Mouse (Mus musculus) testis, postnatal 10 days (tissue): ENCODE results near the gene 2610318N02Rik.
A peak's percentile ranks its signal among the peaks of the same experiment; 100 is the strongest.

Experiments
- DNase-seq: peaks from one replicate; pipeline ENCODE4 v3.0.0; 2021; ENCODE audit warnings: low spot score

2610318N02Rik gene

DNA sequence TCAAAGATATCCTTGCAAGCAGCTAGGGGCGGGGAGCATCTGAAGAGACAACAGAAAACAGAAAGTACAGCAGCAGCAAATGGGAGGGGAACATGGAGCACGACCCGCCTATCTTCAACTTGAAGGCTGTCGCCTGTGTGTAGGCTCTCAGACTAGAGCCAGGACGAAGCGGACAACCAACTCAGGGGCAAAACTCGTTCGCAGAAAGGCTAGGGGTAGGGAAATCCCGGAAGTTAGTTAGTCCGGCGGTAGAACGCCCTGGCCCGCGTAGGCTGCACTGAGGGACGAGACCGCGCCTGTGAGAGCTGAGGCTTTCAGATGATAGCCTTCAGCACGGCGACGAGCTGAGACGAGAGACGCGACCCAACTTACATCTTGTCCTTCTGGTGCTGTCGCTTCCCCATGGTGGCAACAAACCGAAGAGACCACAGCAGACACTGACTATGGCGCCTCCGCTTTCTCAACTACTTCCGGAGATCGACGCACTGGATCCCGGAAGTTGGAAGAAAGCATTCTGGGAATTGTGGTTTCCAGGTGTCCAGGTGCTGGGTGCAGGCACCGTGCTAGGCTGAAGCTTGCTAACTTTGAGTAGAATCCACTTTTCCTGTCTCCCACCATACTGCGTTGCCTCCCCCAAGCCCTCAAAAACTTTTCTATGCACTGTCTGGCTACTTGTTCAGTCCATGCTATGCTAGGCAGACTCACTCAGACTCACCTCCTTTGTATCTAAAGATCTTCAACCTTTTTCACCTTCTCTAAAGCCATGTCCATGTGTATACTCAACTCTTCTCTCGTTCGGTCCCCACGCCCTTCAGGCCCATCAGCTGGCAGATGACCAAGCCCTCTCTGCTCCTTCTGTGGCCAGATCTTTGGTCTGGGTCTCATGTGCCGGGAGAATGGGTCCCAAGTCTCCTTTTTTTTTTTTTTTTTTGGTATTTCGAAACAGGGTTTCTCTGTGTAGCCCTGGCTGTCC, 13.9 kb downstream of the 2610318N02Rik start, which contains the start of gene Ppil2:
Ppil2 (minus strand) TSS at position 487 of the 973 bp plus-strand sequence.
- peak; percentile 69 for DNase-seq

DNA sequence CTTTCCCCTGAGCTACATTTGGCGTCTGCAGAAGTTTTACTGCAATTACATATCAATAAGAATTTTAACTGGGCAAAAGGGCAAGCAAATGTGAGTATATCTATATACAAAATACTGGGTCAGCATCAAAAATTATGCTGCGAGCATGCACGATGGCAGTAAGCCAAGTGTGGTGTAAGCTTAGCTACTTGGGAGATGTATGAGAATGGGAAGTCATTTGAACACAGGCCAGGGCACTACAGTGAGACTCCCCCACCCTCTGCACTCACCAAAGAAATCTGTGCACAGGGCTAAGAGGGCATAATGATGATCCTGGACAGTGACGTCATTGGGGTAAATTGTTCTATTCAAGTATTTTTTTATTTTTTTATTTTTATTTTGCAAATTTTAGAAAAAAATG, 20.4 kb downstream of the 2610318N02Rik start:
- DNase-seq, result no peak

DNA sequence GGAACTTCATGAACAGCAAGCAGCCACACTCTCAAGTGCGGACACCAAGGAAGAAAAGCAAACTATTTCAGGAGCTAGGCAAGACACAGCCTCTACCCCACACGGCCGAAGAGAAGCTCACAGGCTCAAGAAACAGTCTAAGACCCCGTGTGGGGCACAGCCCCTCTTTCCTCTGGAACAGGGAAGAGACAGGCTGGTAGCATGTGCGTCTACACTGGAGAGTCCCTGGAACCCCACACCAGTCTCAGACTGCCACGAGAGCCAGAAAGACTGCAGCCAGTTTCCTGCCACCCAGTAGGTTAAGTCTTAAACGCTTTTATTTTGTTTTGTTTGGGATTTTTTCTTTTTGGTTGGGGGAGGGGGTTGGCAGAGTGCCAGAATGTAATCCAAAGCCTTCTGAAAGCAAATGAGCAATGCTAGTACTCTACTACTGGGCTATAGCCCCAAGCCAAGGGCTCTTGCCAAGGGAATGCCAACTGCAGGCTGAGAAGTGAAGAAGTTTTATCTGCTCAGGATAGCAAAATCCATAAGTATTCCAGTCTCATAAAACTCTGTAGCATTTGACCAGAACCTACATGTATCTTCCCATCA, 22.2 kb downstream of the 2610318N02Rik start:
- no peak for DNase-seq

- DNase-seq, result no peak
Measured at GRCm38 (mm10) chr16:17096938-17097337, 28.0 kb downstream of the 2610318N02Rik start.

GRCm38 (mm10) chr16:17088346-17088745, 36.6 kb downstream of the 2610318N02Rik start:
- no peak for DNase-seq

DNA sequence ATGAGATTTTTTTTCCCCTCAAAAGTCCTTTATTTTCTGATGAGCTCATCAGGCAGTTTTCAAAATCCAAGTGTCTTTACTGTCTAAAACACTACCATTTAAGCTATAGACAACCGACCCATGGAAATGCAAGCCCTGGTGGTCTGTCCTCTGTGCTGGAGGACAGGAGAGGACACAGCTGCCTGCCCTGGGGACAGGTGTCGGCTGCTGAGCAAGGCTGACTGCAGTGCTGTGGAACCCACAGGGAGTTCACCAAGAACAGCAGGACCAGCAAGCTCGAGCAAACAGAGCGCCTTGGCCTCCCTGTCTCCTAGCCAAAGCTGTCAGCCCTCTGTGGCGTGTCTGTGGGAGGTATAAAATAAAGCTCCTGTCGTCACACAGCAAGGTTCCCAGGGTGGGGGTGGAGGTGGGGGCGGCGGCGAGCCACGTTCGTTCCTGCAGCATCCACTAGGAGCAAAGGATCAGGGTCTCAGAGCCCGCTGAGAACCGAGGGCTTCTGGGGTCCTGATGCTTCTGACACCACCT, 38.2 kb downstream of the 2610318N02Rik start:
- no peak for DNase-seq

DNA sequence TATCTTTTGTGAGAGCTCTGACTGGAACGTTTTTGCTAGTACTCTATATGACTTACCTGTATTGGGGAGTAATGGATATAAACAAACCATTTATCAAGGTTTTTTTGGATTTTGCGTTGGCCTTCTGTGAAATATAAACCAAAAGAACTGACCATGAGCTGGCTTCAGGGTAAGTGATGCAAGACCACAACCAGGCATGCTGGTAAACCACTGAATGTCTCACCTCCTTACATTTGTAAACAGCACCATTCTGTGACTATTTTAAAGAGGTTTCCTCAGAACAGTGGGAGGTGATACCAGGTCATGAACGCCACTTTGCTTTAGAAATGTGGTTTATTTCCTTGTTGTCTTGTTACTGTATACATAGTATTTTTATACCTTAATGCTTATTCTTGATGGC, 38.7 kb downstream of the 2610318N02Rik start:
- no peak for DNase-seq

GRCm38 (mm10) chr16:17085636-17086035, 39.3 kb downstream of the 2610318N02Rik start:
- DNase-seq, result peak; percentile 50

- DNase-seq, result no peak
Measured at GRCm38 (mm10) chr16:17082121-17082792, 42.7 kb downstream of the 2610318N02Rik start.

DNA sequence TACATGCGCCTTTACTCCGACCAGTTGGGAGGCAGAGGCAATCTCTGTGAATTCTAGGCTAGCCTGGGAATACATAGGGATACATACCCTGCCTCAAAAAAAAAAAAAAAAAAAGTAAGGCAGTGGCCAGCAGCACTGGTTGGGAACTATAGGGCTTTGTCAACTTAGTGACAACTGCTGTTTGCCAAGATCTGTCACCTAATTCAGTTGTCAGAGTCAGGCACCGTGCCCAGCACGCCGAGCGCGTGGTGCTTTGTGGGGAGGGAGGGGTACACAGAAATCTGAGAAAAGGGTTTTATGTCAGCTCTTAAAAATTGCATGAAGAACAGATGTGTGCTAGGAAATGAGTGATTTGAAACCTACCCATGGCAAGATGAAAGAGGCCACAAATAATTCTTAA, 46.9 kb downstream of the 2610318N02Rik start:
- DNase-seq, result no peak

DNA sequence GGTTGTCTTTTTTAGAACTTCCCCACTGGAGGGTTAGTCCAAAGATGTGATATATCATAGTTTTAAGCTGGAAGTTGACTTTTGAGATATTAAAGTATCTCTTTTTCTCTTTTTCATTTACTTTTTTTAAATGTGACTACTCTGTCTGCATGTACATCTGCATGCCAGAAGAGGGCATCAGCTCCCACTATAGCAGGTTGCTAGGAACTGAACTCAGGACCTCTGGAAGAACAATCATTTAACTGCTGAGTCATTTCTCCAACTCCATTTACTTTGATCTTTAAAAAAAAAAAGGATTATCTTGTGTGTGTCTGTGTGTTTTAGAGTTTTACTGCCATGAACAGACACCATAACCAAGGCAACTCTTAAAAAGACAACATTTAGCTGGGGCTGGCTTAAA, 48.1 kb downstream of the 2610318N02Rik start:
- no peak for DNase-seq

GRCm38 (mm10) chr16:17076301-17076700, 48.7 kb downstream of the 2610318N02Rik start:
- DNase-seq, result no peak

DNA sequence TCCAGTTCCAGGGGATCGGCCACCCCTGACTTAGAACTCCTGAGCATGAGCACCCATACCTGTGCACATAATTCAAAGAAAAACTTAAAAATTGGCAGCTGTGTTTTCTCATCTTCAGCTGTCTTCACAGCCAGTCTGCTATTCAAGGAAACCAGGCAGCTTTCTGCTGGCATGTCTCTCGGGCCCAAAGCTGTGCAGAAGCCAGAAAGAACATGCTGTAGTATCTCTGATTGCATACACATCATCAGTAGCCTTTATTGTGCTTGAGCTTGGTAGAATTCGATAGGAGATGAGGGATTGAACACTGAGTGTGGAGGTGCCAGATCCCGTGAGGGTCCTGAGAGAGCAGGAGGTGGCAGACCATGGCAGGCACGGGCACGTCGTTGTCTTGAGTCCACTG, 52.0 kb downstream of the 2610318N02Rik start:
- no peak for DNase-seq

GRCm38 (mm10) chr16:17070716-17071115, 54.3 kb downstream of the 2610318N02Rik start:
- no peak for DNase-seq

- peak; percentile 94 for DNase-seq
Measured at GRCm38 (mm10) chr16:17069511-17070443, 55.2 kb downstream of the 2610318N02Rik start, which contains the start of gene Ypel1. Gene Ypel1, plus strand, starts transcription at chr16:17069696.

DNA sequence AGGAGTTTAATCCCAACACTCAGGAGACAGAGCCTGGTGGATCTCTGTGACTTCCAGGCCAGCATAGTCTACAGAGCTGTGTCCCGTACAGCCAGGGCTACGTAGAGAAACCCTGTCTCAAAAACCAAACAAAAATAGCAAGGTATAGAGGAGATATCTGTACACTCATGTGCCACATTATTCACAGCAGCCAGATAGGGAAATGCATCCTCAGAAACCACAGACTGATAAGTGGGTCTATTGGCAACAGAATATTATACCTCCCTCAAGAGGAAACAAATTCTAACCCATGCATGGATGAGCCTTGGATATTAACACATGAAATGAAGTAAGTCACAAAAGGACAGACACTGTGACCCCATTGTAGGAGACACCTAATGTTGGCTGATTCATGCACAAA, 57.4 kb downstream of the 2610318N02Rik start:
- DNase-seq, result no peak
